Mouse (Mus musculus) forebrain, postnatal 0 days (tissue): Measurements from ENCODE around the gene Mgat4e. TPM values are rescaled to one million over a fixed set of nuclear protein-coding genes. Genes with fewer than 3 reads are reported as not detected.

ENCODE experiments used
- ATAC-seq: fragments of 200-750 bp; cut with Nextera tagmentation; 2 replicates; pipeline ENCODE4 v1.8.0; 2017; ENCODE audit warnings: mild to moderate bottlenecking, moderate library complexity
- DNase-seq: peaks from one replicate; pipeline ENCODE4 v3.0.0-alpha.2; 2015
- H3K27ac ChIP-seq: fragments of 300-500 bp; sonication (generic); 2 replicates; pipeline ENCODE4 v1.5.1; 2014; ENCODE audit warnings: low read depth, mild to moderate bottlenecking, antibody characterized with exemption, low read length, moderate library complexity, mixed read lengths
- H3K27me3 ChIP-seq: fragments of 300-500 bp; sonication (generic); 2 replicates; pipeline ENCODE4 v1.6.1; 2014; ENCODE audit warnings: mild to moderate bottlenecking, low read length, mixed read lengths; ENCODE audit not compliant: insufficient read depth
- H3K36me3 ChIP-seq: fragments of 300-500 bp; sonication (generic); 2 replicates; pipeline ENCODE4 v1.6.1; 2014; ENCODE audit warnings: mild to moderate bottlenecking, moderate library complexity; ENCODE audit not compliant: insufficient read depth
- H3K4me1 ChIP-seq: fragments of 300-500 bp; sonication (generic); 2 replicates; pipeline ENCODE4 v1.6.1; 2014; ENCODE audit warnings: antibody characterized with exemption; ENCODE audit not compliant: insufficient read depth
- H3K4me2 ChIP-seq: fragments of 300-500 bp; sonication (generic); 2 replicates; pipeline ENCODE4 v1.6.1; 2014; ENCODE audit warnings: low read depth, mild to moderate bottlenecking, moderate library complexity
- H3K4me3 ChIP-seq: fragments of 300-500 bp; sonication (generic); 2 replicates; pipeline ENCODE4 v1.5.1; 2014; ENCODE audit warnings: low read depth, low read length, mixed read lengths
- H3K9ac ChIP-seq: fragments of 300-500 bp; sonication (generic); 2 replicates; pipeline ENCODE4 v1.6.1; 2014; ENCODE audit warnings: mild to moderate bottlenecking
- H3K9me3 ChIP-seq: fragments of 300-500 bp; sonication (generic); 2 replicates; pipeline ENCODE4 v1.6.1; 2016; ENCODE audit warnings: low read length
- CTCF ChIP-seq: sonication (generic); IDR thresholded peaks from 2 replicates; pipeline ENCODE4 v1.5.1; 2016; ENCODE audit warnings: antibody characterized with exemption, control low read depth, low read depth
- WGBS: fragments of 180-500 bp; shearing (Covaris S2); extraction: QIAGEN DNeasy Blood & Tissue Kit; methylation state at CpG from one replicate; pipeline ENCODE4 v1.1.7; 2014; 5-methylcytosine and 5-hydroxymethylcytosine counted together
- polyA plus RNA-seq: library from polyadenylated mRNA; unstranded; fragments of >200 nt; fragmentation: Nextera tagmentation; extraction: Ambion mirVana; gene quantifications from 2 replicates; pipeline ENCODE4 v1.2.1, GENCODE M21; 2015
- total RNA-seq: library from RNA; depleted of rRNA; stranded (reverse); fragments of >200 nt; gene quantifications from 2 replicates; pipeline ENCODE4 v1.2.3, GENCODE M21; 2014

Mgat4e gene
- total and polyA plus RNA-seq, 2 experiments from 2014 or later: not detected

GRCm38 (mm10) chr1:134561770-134562143 is 12.3 kb upstream of the Mgat4e start:
- no peaks in the 10 kb centered on the region for H3K27me3 ChIP-seq

GRCm38 (mm10) chr1:134560801-134561769 is 11.6 kb upstream of the Mgat4e start:
- ATAC-seq (peak; percentile 27), DNase-seq (peak; percentile 69)
- Histone ChIP-seq H3K4me3 (peak overlapping the region; percentile 98), H3K9ac (peak overlapping the region; percentile 95), H3K27ac (peak overlapping the region; percentile 94), H3K27me3 (no peaks in the 10 kb centered on the region), H3K36me3 (no peaks in the 10 kb centered on the region), H3K4me1 (peaks cover 19% of the 10 kb centered on the region), H3K9me3 (no peaks in the 10 kb centered on the region), H3K4me2 (peak overlapping the region; percentile 61)
- no peak for TF ChIP-seq CTCF
- WGBS: 2% methylated on average over 63 of the region's 76 CpGs

More at GRCm38 (mm10) chr1:134561770-134562143, 12.3 kb upstream of the Mgat4e start:
- Histone ChIP-seq H3K9ac (peak overlapping the region; percentile 95), H3K9me3 (no peaks in the 10 kb centered on the region), H3K4me1 (peaks cover 17% of the 10 kb centered on the region), H3K4me2 (peak overlapping the region; percentile 61), H3K27ac (peak overlapping the region; percentile 29; the same call in 1 of the 2 replicates), H3K4me3 (peak overlapping the region; percentile 98), H3K36me3 (no peaks in the 10 kb centered on the region)
- DNase-seq: no peak
- no peak for ATAC-seq
- 8% methylated on average over 7 of the region's 7 CpGs for WGBS
- no peak for TF ChIP-seq CTCF

GRCm38 (mm10) chr1:134560396-134560795 is 10.9 kb upstream of the Mgat4e start:
- Histone ChIP-seq H3K36me3 (no peaks in the 10 kb centered on the region), H3K4me1 (peaks cover 24% of the 10 kb centered on the region), H3K9ac (peak overlapping the region; percentile 95), H3K4me2 (peak overlapping the region; percentile 61), H3K27ac (peak overlapping the region; percentile 94), H3K27me3 (no peaks in the 10 kb centered on the region), H3K9me3 (no peaks in the 10 kb centered on the region), H3K4me3 (peak overlapping the region; percentile 98)
- WGBS: 1% methylated on average over 42 of the region's 50 CpGs
- DNase-seq (no peak), ATAC-seq (no peak)
- no peak for TF ChIP-seq CTCF

GRCm38 (mm10) chr1:134559976-134560375 is 10.5 kb upstream of the Mgat4e start, which contains the start of gene Kdm5b:
Gene Kdm5b (plus strand): TSS chr1:134560171.
- H3K27ac ChIP-seq: peak within 1 kb of the TSS; percentile 94
- ATAC-seq (peak; percentile 1; the same call in 1 of the 2 replicates), DNase-seq (peak; percentile 86)
- H3K4me2 ChIP-seq: peak within 1 kb of the TSS; percentile 61
- TF ChIP-seq CTCF: no peak
- H3K27me3 ChIP-seq: no peaks in the 10 kb centered on the region
- WGBS: 5% methylated on average over 34 of the region's 34 CpGs
- no peaks in the 10 kb centered on the region for H3K36me3 ChIP-seq
- no peaks in the 10 kb centered on the region for H3K9me3 ChIP-seq
- H3K4me3 ChIP-seq: peak within 1 kb of the TSS; percentile 98
- H3K4me1 ChIP-seq: peaks cover 26% of the 10 kb centered on the region
- H3K9ac ChIP-seq: peak within 1 kb of the TSS; percentile 95

GRCm38 (mm10) chr1:134559226-134559625 is 9.7 kb upstream of the Mgat4e start:
- H3K36me3 ChIP-seq: no peaks in the 10 kb centered on the region
- H3K9ac ChIP-seq: no peak overlapping the region
- ATAC-seq (no peak), DNase-seq (no peak)
- peaks cover 26% of the 10 kb centered on the region for H3K4me1 ChIP-seq
- H3K27me3 ChIP-seq: no peaks in the 10 kb centered on the region
- no peaks in the 10 kb centered on the region for H3K9me3 ChIP-seq
- H3K4me2 ChIP-seq: no peak overlapping the region
- no peak for TF ChIP-seq CTCF
- no peak overlapping the region for H3K27ac ChIP-seq
- 69% methylated on average over 3 of the region's 3 CpGs for WGBS
- no peak overlapping the region for H3K4me3 ChIP-seq

DNA sequence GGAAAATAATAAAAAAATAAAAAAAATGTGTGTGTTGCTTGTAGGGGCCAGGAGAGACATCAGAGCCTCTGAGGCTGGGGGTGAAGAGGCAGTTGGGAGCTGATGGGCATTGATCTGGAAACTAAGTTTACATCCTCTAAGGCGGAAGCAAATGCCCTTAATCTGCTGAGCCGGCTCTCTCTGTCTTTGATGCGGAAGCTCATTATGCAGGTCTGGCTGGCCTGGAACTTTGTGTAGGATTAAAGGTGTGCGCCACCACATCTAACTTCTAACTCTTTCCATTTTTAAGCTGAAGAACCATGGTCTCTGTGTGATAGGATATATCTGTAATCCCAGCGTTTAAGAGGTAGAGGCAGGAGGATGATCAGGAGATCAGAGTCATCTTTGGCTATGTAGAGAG is 9.0 kb upstream of the Mgat4e start:
- H3K4me1 ChIP-seq: peaks cover 23% of the 10 kb centered on the region
- DNase-seq (no peak), ATAC-seq (no peak)
- H3K27me3 ChIP-seq: no peaks in the 10 kb centered on the region
- H3K36me3 ChIP-seq: no peaks in the 10 kb centered on the region
- no peak overlapping the region for H3K4me3 ChIP-seq
- WGBS: 40% methylated on average over 5 of the region's 5 CpGs
- no peak overlapping the region for H3K27ac ChIP-seq
- H3K4me2 ChIP-seq: no peak overlapping the region
- no peaks in the 10 kb centered on the region for H3K9me3 ChIP-seq
- H3K9ac ChIP-seq: no peak overlapping the region
- no peak for TF ChIP-seq CTCF

DNA sequence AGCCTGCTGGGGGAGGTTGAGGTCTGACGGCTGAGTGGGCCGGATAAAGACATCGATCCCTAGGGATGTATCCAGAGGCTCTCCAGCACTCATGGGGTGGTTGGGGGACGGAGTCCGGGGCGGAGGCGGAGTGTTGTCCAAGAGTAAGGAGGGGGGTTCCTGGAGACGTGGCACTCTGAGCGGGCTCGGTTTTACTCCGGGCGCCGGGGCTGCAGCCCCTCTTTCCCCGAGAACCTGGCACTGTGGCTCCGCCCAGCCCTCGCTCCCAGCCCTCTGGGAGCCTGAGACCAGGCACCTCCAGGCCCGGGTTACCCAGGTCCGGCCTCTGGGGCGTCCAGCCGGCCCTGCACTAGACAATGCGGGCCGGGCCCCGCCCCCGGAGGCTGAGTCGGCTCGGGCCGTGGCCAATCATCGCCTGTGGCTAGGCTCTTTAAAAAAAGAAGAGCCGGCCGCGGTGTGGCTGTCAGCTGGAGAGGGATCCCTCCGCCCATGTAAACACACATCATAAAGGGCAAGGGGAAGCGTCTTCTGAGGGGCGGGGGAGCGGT is 7.3 kb upstream of the Mgat4e start:
- H3K4me2 ChIP-seq: peak overlapping the region; percentile 75
- no peaks in the 10 kb centered on the region for H3K27me3 ChIP-seq
- peak; percentile 97 for DNase-seq
- ATAC-seq: peak; percentile 90
- peak overlapping the region; percentile 93 for H3K9ac ChIP-seq
- WGBS: under 1% methylated on average over 35 of the region's 35 CpGs
- peak overlapping the region; percentile 70 for H3K4me3 ChIP-seq
- H3K36me3 ChIP-seq: no peaks in the 10 kb centered on the region
- H3K27ac ChIP-seq: peak overlapping the region; percentile 93
- no peaks in the 10 kb centered on the region for H3K9me3 ChIP-seq
- H3K4me1 ChIP-seq: peaks cover 13% of the 10 kb centered on the region
- no peak for TF ChIP-seq CTCF
